Mouse (Mus musculus) midbrain, embryonic 14.5 days (tissue): ENCODE measurements around the gene Slc28a1. TPM values are rescaled to one million over a fixed set of nuclear protein-coding genes. Genes with fewer than 3 reads are reported as not detected.
"Not testable (repeated sequence)": the region's sequence is repeated elsewhere in the genome, so short reads cannot be mapped to it uniquely, and the experiment has no call there.

Experiments
- ATAC-seq: fragments of 200-750 bp; cut with Nextera tagmentation; 2 replicates; pipeline ENCODE4 v1.8.0; 2017; ENCODE audit warnings: moderate number of reproducible peaks, moderate library complexity; ENCODE audit not compliant: low FRiP score, low TSS enrichment
- DNase-seq: peaks from one replicate; pipeline ENCODE4 v3.0.0-alpha.2; 2015
- H3K27ac ChIP-seq: fragments of 300-500 bp; sonication (generic); replicated peaks from 2 replicates; pipeline ENCODE4 v1.5.1; 2014; ENCODE audit warnings: mild to moderate bottlenecking, low read depth, low read length, moderate library complexity
- H3K27me3 ChIP-seq: fragments of 300-500 bp; sonication (generic); 2 replicates; pipeline ENCODE4 v1.6.1; 2014; ENCODE audit warnings: low read length, control low read depth, mixed read lengths; ENCODE audit not compliant: control insufficient read depth, insufficient read depth
- H3K36me3 ChIP-seq: fragments of 300-500 bp; sonication (generic); 2 replicates; pipeline ENCODE4 v1.6.1; 2014; ENCODE audit warnings: low read length, control low read depth; ENCODE audit not compliant: control insufficient read depth, insufficient read depth
- H3K4me1 ChIP-seq: fragments of 300-500 bp; sonication (generic); 2 replicates; pipeline ENCODE4 v1.6.1; 2014; ENCODE audit warnings: mild to moderate bottlenecking, antibody characterized with exemption, low read length, control low read depth; ENCODE audit not compliant: control insufficient read depth, insufficient read depth
- H3K4me2 ChIP-seq: fragments of 300-500 bp; sonication (generic); 2 replicates; pipeline ENCODE4 v1.6.1; 2014; ENCODE audit warnings: mild to moderate bottlenecking, low read length, moderate library complexity
- H3K4me3 ChIP-seq: fragments of 300-500 bp; sonication (generic); replicated peaks from 2 replicates; pipeline ENCODE4 v1.5.1; 2014; ENCODE audit warnings: low read depth, low read length
- H3K9ac ChIP-seq: fragments of 300-500 bp; sonication (generic); replicated peaks from 2 replicates; pipeline ENCODE4 v1.6.1; 2014; ENCODE audit warnings: mild to moderate bottlenecking, low read length, moderate library complexity
- H3K9me3 ChIP-seq: fragments of 300-500 bp; sonication (generic); 2 replicates; pipeline ENCODE4 v1.6.1; 2016; ENCODE audit warnings: low read length, control low read depth, mixed read lengths; ENCODE audit not compliant: control insufficient read depth
- WGBS: fragments of 180-500 bp; shearing (Covaris S2); extraction: QIAGEN DNeasy Blood & Tissue Kit; methylation state at CpG from one replicate; pipeline ENCODE4 v1.1.7; 2014; 5-methylcytosine and 5-hydroxymethylcytosine counted together
- polyA plus RNA-seq: library from polyadenylated mRNA; unstranded; fragments of >200 nt; fragmentation: Nextera tagmentation; extraction: Ambion mirVana; gene quantifications from 2 replicates; pipeline ENCODE4 v1.2.1, GENCODE M21; 2014

Gene Slc28a1
- polyA plus RNA-seq, 1 experiment from 2014 or later = not detected

GRCm38 (mm10) chr7:81132851-81133279, 18.3 kb downstream of the Slc28a1 start:
- no peak overlapping the region for H3K9ac ChIP-seq
- no peak overlapping the region for H3K4me3 ChIP-seq
- no peaks in the 10 kb centered on the region for H3K27me3 ChIP-seq
- 0 out of 2 replicates have a peak, but pooled peaks cover 2% of the 10 kb centered on the region for H3K4me1 ChIP-seq
- DNase-seq = no peak
- WGBS = 7% methylated on average over 2 of the region's 2 CpGs
- no peak overlapping the region for H3K27ac ChIP-seq
- H3K9me3 ChIP-seq = 0 out of 2 replicates have a peak, but pooled peaks cover 4% of the 10 kb centered on the region
- H3K36me3 ChIP-seq = no peaks in the 10 kb centered on the region
- H3K4me2 ChIP-seq = no peak overlapping the region
- no peak for ATAC-seq

GRCm38 (mm10) chr7:81133416-81133815, 18.8 kb downstream of the Slc28a1 start:
- H3K4me1 ChIP-seq = 0 out of 2 replicates have a peak, but pooled peaks cover 2% of the 10 kb centered on the region
- no peaks in the 10 kb centered on the region for H3K9me3 ChIP-seq
- H3K27ac ChIP-seq = no peak overlapping the region
- 55% methylated on average over 6 of the region's 6 CpGs for WGBS
- H3K9ac ChIP-seq = no peak overlapping the region
- no peaks in the 10 kb centered on the region for H3K27me3 ChIP-seq
- no peaks in the 10 kb centered on the region for H3K36me3 ChIP-seq
- ATAC-seq = no peak
- H3K4me2 ChIP-seq = no peak overlapping the region
- DNase-seq = no peak
- no peak overlapping the region for H3K4me3 ChIP-seq

GRCm38 (mm10) chr7:81133941-81134340, 19.3 kb downstream of the Slc28a1 start:
- H3K4me2 ChIP-seq = no peak overlapping the region
- H3K4me3 ChIP-seq = no peak overlapping the region
- H3K9me3 ChIP-seq = no peaks in the 10 kb centered on the region
- H3K36me3 ChIP-seq = no peaks in the 10 kb centered on the region
- H3K27me3 ChIP-seq = no peaks in the 10 kb centered on the region
- WGBS = 75% methylated on average over 2 of the region's 2 CpGs
- 0 out of 2 replicates have a peak, but pooled peaks cover 2% of the 10 kb centered on the region for H3K4me1 ChIP-seq
- no peak overlapping the region for H3K27ac ChIP-seq
- no peak for DNase-seq
- H3K9ac ChIP-seq = no peak overlapping the region
- no peak for ATAC-seq

GRCm38 (mm10) chr7:81134614-81135067, 20.0 kb downstream of the Slc28a1 start:
- H3K4me3 ChIP-seq = no peak overlapping the region
- WGBS = 31% methylated on average over 9 of the region's 9 CpGs
- no peaks in the 10 kb centered on the region for H3K27me3 ChIP-seq
- no peak overlapping the region; the same call in 1 of the 2 replicates for H3K9ac ChIP-seq
- no peaks in the 10 kb centered on the region for H3K36me3 ChIP-seq
- H3K4me2 ChIP-seq = peak overlapping the region; percentile 25; the same call in 1 of the 2 replicates
- no peaks in the 10 kb centered on the region for H3K9me3 ChIP-seq
- H3K27ac ChIP-seq = no peak overlapping the region
- 0 out of 2 replicates have a peak, but pooled peaks cover 2% of the 10 kb centered on the region for H3K4me1 ChIP-seq
- peak; percentile 70 for DNase-seq
- ATAC-seq = no peak

- H3K4me3 ChIP-seq = no peak overlapping the region
- no peaks in the 10 kb centered on the region for H3K9me3 ChIP-seq
- ATAC-seq (no peak), DNase-seq (no peak)
- no peaks in the 10 kb centered on the region for H3K27me3 ChIP-seq
- 86% methylated on average over 5 of the region's 5 CpGs for WGBS
- no peak overlapping the region for H3K9ac ChIP-seq
- H3K4me2 ChIP-seq = no peak overlapping the region
- H3K27ac ChIP-seq = no peak overlapping the region
- no peaks in the 10 kb centered on the region for H3K36me3 ChIP-seq
- H3K4me1 ChIP-seq = 0 out of 2 replicates have a peak, but pooled peaks cover 2% of the 10 kb centered on the region
Observed at GRCm38 (mm10) chr7:81137292-81137691, 22.7 kb downstream of the Slc28a1 start.

- H3K4me1 ChIP-seq = 0 out of 2 replicates have a peak, but pooled peaks cover 2% of the 10 kb centered on the region
- ATAC-seq (no peak), DNase-seq (no peak)
- H3K4me2 ChIP-seq = no peak overlapping the region
- H3K36me3 ChIP-seq = no peaks in the 10 kb centered on the region
- H3K4me3 ChIP-seq = no peak overlapping the region
- H3K27ac ChIP-seq = no peak overlapping the region
- no peak overlapping the region for H3K9ac ChIP-seq
- 94% methylated on average over 7 of the region's 7 CpGs for WGBS
- H3K9me3 ChIP-seq = no peaks in the 10 kb centered on the region
- no peaks in the 10 kb centered on the region for H3K27me3 ChIP-seq
Observed at GRCm38 (mm10) chr7:81139100-81139499, 24.5 kb downstream of the Slc28a1 start.

GRCm38 (mm10) chr7:81139671-81140404, 25.2 kb downstream of the Slc28a1 start:
- no peaks in the 10 kb centered on the region for H3K27me3 ChIP-seq
- no peaks in the 10 kb centered on the region for H3K36me3 ChIP-seq
- no peak overlapping the region for H3K27ac ChIP-seq
- no peak for ATAC-seq
- H3K9ac ChIP-seq = no peak overlapping the region
- DNase-seq = no peak
- 92% methylated on average over 5 of the region's 5 CpGs for WGBS
- H3K4me2 ChIP-seq = no peak overlapping the region
- H3K4me1 ChIP-seq = no peaks in the 10 kb centered on the region
- no peaks in the 10 kb centered on the region for H3K9me3 ChIP-seq
- H3K4me3 ChIP-seq = no peak overlapping the region

GRCm38 (mm10) chr7:81141541-81141940, 26.9 kb downstream of the Slc28a1 start:
- no peak overlapping the region for H3K27ac ChIP-seq
- no peak for DNase-seq
- 50% methylated on average over 1 of the region's 1 CpGs for WGBS
- H3K9ac ChIP-seq = no peak overlapping the region
- no peaks in the 10 kb centered on the region for H3K36me3 ChIP-seq
- H3K9me3 ChIP-seq = no peaks in the 10 kb centered on the region
- no peaks in the 10 kb centered on the region for H3K4me1 ChIP-seq
- H3K4me3 ChIP-seq = no peak overlapping the region
- H3K27me3 ChIP-seq = no peaks in the 10 kb centered on the region
- ATAC-seq = no peak
- H3K4me2 ChIP-seq = no peak overlapping the region

- not testable (repeated sequence) for H3K9me3 ChIP-seq, H3K27ac ChIP-seq, H3K4me1 ChIP-seq, DNase-seq, H3K27me3 ChIP-seq, ATAC-seq, H3K9ac ChIP-seq, H3K4me3 ChIP-seq, H3K4me2 ChIP-seq, H3K36me3 ChIP-seq
- WGBS = 58% methylated on average over 4 of the region's 4 CpGs
Observed at GRCm38 (mm10) chr7:81143056-81143455, 28.5 kb downstream of the Slc28a1 start.
